Mouse (Mus musculus): Measurements from ENCODE around the gene AW011738. TPM values are rescaled to one million over a fixed set of nuclear protein-coding genes. Genes with fewer than 3 reads are reported as not detected.
A peak's percentile ranks its signal among the peaks of the same experiment; 100 is the strongest.

AW011738 gene
- polyA plus RNA-seq, 1 experiment from 2014 or later = 7.0 TPM

- peak overlapping the region; percentile 96 for H3K4me2 ChIP-seq (replicated peaks)
- peak overlapping the region; percentile 62 for H3K4me3 ChIP-seq
- H3K9me3 ChIP-seq = no peaks in the 10 kb centered on the region
- WGBS = under 1% methylated on average over 49 of the region's 49 CpGs
- 0 out of 2 replicates have a peak, but pooled peaks cover 3% of the 10 kb centered on the region for H3K36me3 ChIP-seq
- peaks cover 4% of the 10 kb centered on the region for H3K27me3 ChIP-seq (replicated peaks)
- H3K4me1 ChIP-seq = peaks cover 25% of the 10 kb centered on the region
- ATAC-seq (ENCODE audit: low FRiP score, low read depth) = peak; percentile 26
- H3K9ac ChIP-seq = peak overlapping the region; percentile 73
- H3K27ac ChIP-seq = no peak overlapping the region
These were observed 468 bp downstream of the AW011738 start for GRCm38 (mm10) chr4:156203413-156204131.

- H3K27ac ChIP-seq = no peak overlapping the region
- H3K27me3 ChIP-seq (replicated peaks) = no peaks in the 10 kb centered on the region
- no peak for ATAC-seq (ENCODE audit: low FRiP score, low read depth)
- no peaks in the 10 kb centered on the region for H3K9me3 ChIP-seq
- WGBS = 89% methylated on average over 4 of the region's 4 CpGs
- no peak overlapping the region for H3K9ac ChIP-seq
- peaks cover 18% of the 10 kb centered on the region for H3K4me1 ChIP-seq
- no peak overlapping the region for H3K4me3 ChIP-seq
- peaks cover 5% of the 10 kb centered on the region; the same call in 1 of the 2 replicates for H3K36me3 ChIP-seq
- H3K4me2 ChIP-seq (replicated peaks) = no peak overlapping the region
These were observed 5.8 kb downstream of the AW011738 start for GRCm38 (mm10) chr4:156208872-156209271.

- no peak overlapping the region for H3K4me3 ChIP-seq
- no peak overlapping the region for H3K9ac ChIP-seq
- ATAC-seq (ENCODE audit: low FRiP score, low read depth) = no peak
- H3K27me3 ChIP-seq (replicated peaks) = no peaks in the 10 kb centered on the region
- H3K4me2 ChIP-seq (replicated peaks) = no peak overlapping the region
- H3K4me1 ChIP-seq = peaks cover 8% of the 10 kb centered on the region
- H3K36me3 ChIP-seq = peaks cover 8% of the 10 kb centered on the region; the same call in 1 of the 2 replicates
- 78% methylated on average over 13 of the region's 13 CpGs for WGBS
- no peak overlapping the region for H3K27ac ChIP-seq
- no peaks in the 10 kb centered on the region for H3K9me3 ChIP-seq
These were observed 7.0 kb downstream of the AW011738 start for GRCm38 (mm10) chr4:156209963-156210635.

- Histone ChIP-seq H3K4me1 (no peaks in the 10 kb centered on the region), H3K9me3 (no peaks in the 10 kb centered on the region), H3K9ac (no peak overlapping the region), H3K4me3 (no peak overlapping the region), H3K4me2 (replicated peaks) (no peak overlapping the region), H3K27me3 (replicated peaks) (no peaks in the 10 kb centered on the region), H3K36me3 (peaks cover 6% of the 10 kb centered on the region; the same call in 1 of the 2 replicates), H3K27ac (no peak overlapping the region)
- no peak for ATAC-seq (ENCODE audit: low FRiP score, low read depth)
- WGBS = 94% methylated on average over 13 of the region's 13 CpGs
These were observed 10.0 kb downstream of the AW011738 start for GRCm38 (mm10) chr4:156213134-156213533.

GRCm38 (mm10) chr4:156215649-156216048, 12.5 kb downstream of the AW011738 start, which contains the start of gene Perm1:
Perm1 (plus strand) TSS chr4:156215868.
- 81% methylated on average over 4 of the region's 4 CpGs for WGBS

GRCm38 (mm10) chr4:156216196-156216595, 13.1 kb downstream of the AW011738 start:
- Histone ChIP-seq H3K4me1 (no peaks in the 10 kb centered on the region), H3K9me3 (no peaks in the 10 kb centered on the region)

More at GRCm38 (mm10) chr4:156215649-156216048, 12.5 kb downstream of the AW011738 start, which contains the start of gene Perm1:
- H3K27me3 ChIP-seq (replicated peaks) = no peaks in the 10 kb centered on the region
- no peak within 1 kb of the TSS for H3K4me2 ChIP-seq (replicated peaks)
- no peak for ATAC-seq (ENCODE audit: low FRiP score, low read depth)
- no peak within 1 kb of the TSS for H3K27ac ChIP-seq
- H3K9ac ChIP-seq = no peak within 1 kb of the TSS
- no peaks in the 10 kb centered on the region for H3K4me1 ChIP-seq
- no peak within 1 kb of the TSS for H3K4me3 ChIP-seq
- H3K9me3 ChIP-seq = no peaks in the 10 kb centered on the region
- H3K36me3 ChIP-seq = peaks cover 9% of the 10 kb centered on the region; the same call in 1 of the 2 replicates

GRCm38 (mm10) chr4:156217022-156217669, 14.0 kb downstream of the AW011738 start:
- no peak for ATAC-seq (ENCODE audit: low FRiP score, low read depth)
- Histone ChIP-seq H3K36me3 (peaks cover 15% of the 10 kb centered on the region), H3K27ac (no peak overlapping the region), H3K9ac (no peak overlapping the region), H3K4me1 (no peaks in the 10 kb centered on the region), H3K9me3 (no peaks in the 10 kb centered on the region), H3K4me3 (no peak overlapping the region), H3K4me2 (replicated peaks) (no peak overlapping the region), H3K27me3 (replicated peaks) (no peaks in the 10 kb centered on the region)
- WGBS = 83% methylated on average over 16 of the region's 16 CpGs

More at GRCm38 (mm10) chr4:156216196-156216595, 13.1 kb downstream of the AW011738 start:
- peaks cover 9% of the 10 kb centered on the region; the same call in 1 of the 2 replicates for H3K36me3 ChIP-seq
- 91% methylated on average over 2 of the region's 2 CpGs for WGBS
- H3K4me3 ChIP-seq = no peak overlapping the region
- H3K9ac ChIP-seq = no peak overlapping the region
- H3K4me2 ChIP-seq (replicated peaks) = no peak overlapping the region
- no peak overlapping the region for H3K27ac ChIP-seq
- ATAC-seq (ENCODE audit: low FRiP score, low read depth) = no peak
- no peaks in the 10 kb centered on the region for H3K27me3 ChIP-seq (replicated peaks)

- Histone ChIP-seq H3K36me3 (peaks cover 15% of the 10 kb centered on the region), H3K4me2 (replicated peaks) (no peak overlapping the region), H3K27me3 (replicated peaks) (no peaks in the 10 kb centered on the region), H3K4me3 (no peak overlapping the region), H3K9me3 (no peaks in the 10 kb centered on the region), H3K27ac (no peak overlapping the region), H3K4me1 (no peaks in the 10 kb centered on the region), H3K9ac (no peak overlapping the region)
- no peak for ATAC-seq (ENCODE audit: low FRiP score, low read depth)
- 81% methylated on average over 16 of the region's 16 CpGs for WGBS
These were observed 14.7 kb downstream of the AW011738 start for GRCm38 (mm10) chr4:156217838-156218237.

- Histone ChIP-seq H3K27me3 (replicated peaks) (no peaks in the 10 kb centered on the region), H3K27ac (no peak overlapping the region), H3K9me3 (no peaks in the 10 kb centered on the region), H3K9ac (no peak overlapping the region), H3K36me3 (peaks cover 13% of the 10 kb centered on the region), H3K4me3 (no peak overlapping the region), H3K4me2 (replicated peaks) (no peak overlapping the region), H3K4me1 (no peaks in the 10 kb centered on the region)
- ATAC-seq (ENCODE audit: low FRiP score, low read depth) = no peak
- WGBS = 94% methylated on average over 11 of the region's 11 CpGs
These were observed 16.8 kb downstream of the AW011738 start for GRCm38 (mm10) chr4:156219936-156220335.

- Histone ChIP-seq H3K36me3 (peaks cover 23% of the 10 kb centered on the region), H3K9me3 (no peaks in the 10 kb centered on the region), H3K9ac (no peak overlapping the region), H3K4me3 (no peak overlapping the region), H3K4me2 (replicated peaks) (no peak overlapping the region), H3K27me3 (replicated peaks) (no peaks in the 10 kb centered on the region), H3K4me1 (no peaks in the 10 kb centered on the region), H3K27ac (no peak overlapping the region)
- ATAC-seq (ENCODE audit: low FRiP score, low read depth) = no peak
- 93% methylated on average over 2 of the region's 2 CpGs for WGBS
These were observed 21.2 kb downstream of the AW011738 start for GRCm38 (mm10) chr4:156224276-156224675.

- H3K4me2 ChIP-seq (replicated peaks) = no peak overlapping the region
- no peak overlapping the region for H3K9ac ChIP-seq
- H3K36me3 ChIP-seq = peaks cover 49% of the 10 kb centered on the region
- no peaks in the 10 kb centered on the region for H3K4me1 ChIP-seq
- no peak for ATAC-seq (ENCODE audit: low FRiP score, low read depth)
- H3K9me3 ChIP-seq = no peaks in the 10 kb centered on the region
- WGBS = 40% methylated on average over 18 of the region's 18 CpGs
- H3K27me3 ChIP-seq (replicated peaks) = no peaks in the 10 kb centered on the region
- no peak overlapping the region for H3K27ac ChIP-seq
- H3K4me3 ChIP-seq = no peak overlapping the region
These were observed 24.8 kb downstream of the AW011738 start for GRCm38 (mm10) chr4:156227752-156228392.
